Mouse (Mus musculus) Patski (cell line): Measurements from ENCODE around the gene Kcnk13. TPM values are rescaled to one million over a fixed set of nuclear protein-coding genes. Genes with fewer than 3 reads are reported as not detected.

Experiments
- ATAC-seq: fragments of 100-300 bp; one replicate; pipeline ENCODE4 v1.8.0; 2021
- CTCF ChIA-PET: fragments of 350-600 bp; sonication (Branson Sonifier 250); formaldehyde crosslinking; loops from one replicate; lab custom pipeline; 2022; ENCODE audit warnings: inconsistent platforms; lab: Charles Lee
- POLR2A ChIA-PET: fragments of 350-600 bp; sonication (Branson Sonifier 250); formaldehyde crosslinking; loops from one replicate; lab custom pipeline; 2022; ENCODE audit warnings: antibody characterized with exemption, inconsistent platforms; lab: Charles Lee
- DNase-seq: peaks from one replicate; pipeline ENCODE4 v3.0.0-alpha.2; 2011; ENCODE audit warnings: low read depth, low spot score
- H3K27me3 ChIP-seq: fragments of 371-371 bp; one replicate; pipeline ENCODE4 v1.5.1; 2021
- CTCF ChIP-seq: fragments of 100-300 bp; IDR thresholded peaks from one replicate; pipeline ENCODE4 v1.5.1; 2021
- in situ Hi-C: fragments of 300-500 bp; cut with MboI; formaldehyde crosslinking; loops from 3 replicates; pipeline ENCODE4 v1.11.1; 2018; ENCODE audit warnings: low pct_unique_long_range_greater_than_20kb, mixed read lengths
- polyA plus RNA-seq: library from polyadenylated mRNA; unstranded; gene quantifications from one replicate; pipeline ENCODE4 v1.2.3, GENCODE M21; 2021

Gene Kcnk13
- polyA plus RNA-seq, 1 experiment from 2014 or later, result not detected

- ChIA-PET CTCF (no interaction called here), POLR2A (no interaction called here)
- no peak for TF ChIP-seq CTCF
- ATAC-seq, result no peak
- peaks cover 60% of the 10 kb centered on the region for H3K27me3 ChIP-seq
- DNase-seq, result no peak
- in situ Hi-C loops, result no loop called here
Observed at GRCm38 (mm10) chr12:99988144-99988543, 23.8 kb downstream of the Kcnk13 start.

GRCm38 (mm10) chr12:99992362-99992862 lies 28.1 kb downstream of the Kcnk13 start:
- ATAC-seq (no peak), DNase-seq (no peak)
- TF ChIP-seq CTCF, result no peak
- ChIA-PET CTCF (no interaction called here), POLR2A (no interaction called here)
- in situ Hi-C loops, result no loop called here
- H3K27me3 ChIP-seq, result peaks cover 53% of the 10 kb centered on the region

- ATAC-seq (no peak), DNase-seq (no peak)
- TF ChIP-seq CTCF, result no peak
- peaks cover 57% of the 10 kb centered on the region for H3K27me3 ChIP-seq
- in situ Hi-C loops, result no loop called here
- ChIA-PET CTCF (no interaction called here), POLR2A (no interaction called here)
Observed at GRCm38 (mm10) chr12:99993146-99993890, 29.0 kb downstream of the Kcnk13 start.

DNA sequence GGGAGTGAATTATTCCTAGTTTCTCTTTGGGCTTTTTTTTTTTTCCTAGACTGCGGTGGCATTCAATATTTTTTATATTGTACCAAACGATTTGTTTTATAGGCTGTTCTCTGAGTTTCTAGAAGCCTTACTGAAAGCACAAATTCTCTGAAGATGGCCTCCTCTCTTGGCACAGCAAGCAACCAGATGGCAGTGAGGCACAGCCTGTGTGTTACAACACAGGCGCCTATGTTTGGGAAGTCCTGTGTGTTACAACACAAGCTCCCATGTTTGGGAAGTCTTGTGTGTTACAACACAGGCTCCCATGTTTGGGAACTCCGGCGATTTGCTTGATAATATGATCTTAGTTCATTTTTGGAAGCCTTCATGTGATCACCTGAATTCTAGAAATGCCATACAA lies 31.7 kb downstream of the Kcnk13 start:
- ATAC-seq (no peak), DNase-seq (no peak)
- ChIA-PET POLR2A (no interaction called here), CTCF (no interaction called here)
- in situ Hi-C loops, result no loop called here
- no peak for TF ChIP-seq CTCF
- peaks cover 57% of the 10 kb centered on the region for H3K27me3 ChIP-seq

GRCm38 (mm10) chr12:99999726-100000125 lies 35.4 kb downstream of the Kcnk13 start:
- ChIA-PET CTCF (no interaction called here), POLR2A (no interaction called here)
- H3K27me3 ChIP-seq, result peaks cover 52% of the 10 kb centered on the region
- in situ Hi-C loops, result no loop called here
- no peak for DNase-seq
- ATAC-seq, result no peak
- TF ChIP-seq CTCF, result no peak

GRCm38 (mm10) chr12:100000381-100000780 lies 36.1 kb downstream of the Kcnk13 start:
- in situ Hi-C loops, result no loop called here
- no peak for DNase-seq
- POLR2A ChIA-PET, result no interaction called here
- H3K27me3 ChIP-seq, result peaks cover 49% of the 10 kb centered on the region
- no peak for ATAC-seq
- no peak for TF ChIP-seq CTCF
- CTCF ChIA-PET, result no interaction called here

DNA sequence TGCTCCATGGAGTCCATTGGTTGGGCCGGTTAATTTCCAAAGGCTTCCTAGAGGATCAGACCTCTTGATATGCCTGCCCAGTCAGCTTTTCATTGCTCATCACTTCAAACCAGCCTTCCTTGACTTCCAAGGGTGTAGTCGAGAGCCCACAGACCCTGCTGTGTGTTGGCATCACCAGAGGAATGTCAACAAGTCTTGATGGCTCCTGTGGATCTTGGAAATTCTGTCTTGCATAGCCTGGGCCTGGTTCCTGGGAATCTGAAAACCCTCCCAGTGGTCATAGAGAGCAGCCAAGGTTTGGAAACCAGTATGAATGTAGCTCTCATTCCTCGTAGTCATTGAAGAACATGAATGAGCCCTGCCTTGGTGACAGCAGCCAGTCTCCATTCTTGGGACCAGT lies 36.9 kb downstream of the Kcnk13 start:
- POLR2A ChIA-PET, result no interaction called here
- DNase-seq, result no peak
- no peak for TF ChIP-seq CTCF
- ATAC-seq, result no peak
- CTCF ChIA-PET, result no interaction called here
- in situ Hi-C loops, result no loop called here
- H3K27me3 ChIP-seq, result peaks cover 49% of the 10 kb centered on the region

DNA sequence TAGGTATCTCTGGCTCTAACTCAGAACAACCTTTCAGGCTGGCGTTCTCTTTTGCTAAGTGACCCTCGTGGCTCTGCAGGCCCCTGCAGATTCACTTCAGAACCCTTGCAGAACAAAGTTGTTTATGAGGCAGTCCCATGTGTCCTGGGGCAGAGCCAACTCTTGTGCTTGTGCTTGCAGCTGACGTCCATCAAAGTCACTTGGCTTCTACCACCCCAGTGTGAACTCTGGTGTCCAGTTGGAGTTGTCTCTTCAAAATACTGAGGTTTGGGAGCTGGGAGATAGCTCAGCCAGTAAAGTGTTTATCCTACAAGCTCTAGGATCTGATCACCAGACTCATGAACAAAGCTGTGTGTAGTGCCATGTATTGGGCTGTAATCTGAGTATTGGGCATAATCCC lies 37.6 kb downstream of the Kcnk13 start:
- TF ChIP-seq CTCF, result no peak
- DNase-seq, result no peak
- CTCF ChIA-PET, result no interaction called here
- peaks cover 47% of the 10 kb centered on the region for H3K27me3 ChIP-seq
- no peak for ATAC-seq
- in situ Hi-C loops, result no loop called here
- POLR2A ChIA-PET, result no interaction called here

- TF ChIP-seq CTCF, result no peak
- H3K27me3 ChIP-seq, result peaks cover 40% of the 10 kb centered on the region
- CTCF ChIA-PET, result no interaction called here
- in situ Hi-C loops, result no loop called here
- no peak for ATAC-seq
- POLR2A ChIA-PET, result interaction anchor here (0.6 kb wide), 1 partner anchor 13 kb away, joined by 3 read pairs; no protein-coding TSS in a partner anchor
- DNase-seq, result no peak
Observed at GRCm38 (mm10) chr12:100002914-100003587, 38.8 kb downstream of the Kcnk13 start.

DNA sequence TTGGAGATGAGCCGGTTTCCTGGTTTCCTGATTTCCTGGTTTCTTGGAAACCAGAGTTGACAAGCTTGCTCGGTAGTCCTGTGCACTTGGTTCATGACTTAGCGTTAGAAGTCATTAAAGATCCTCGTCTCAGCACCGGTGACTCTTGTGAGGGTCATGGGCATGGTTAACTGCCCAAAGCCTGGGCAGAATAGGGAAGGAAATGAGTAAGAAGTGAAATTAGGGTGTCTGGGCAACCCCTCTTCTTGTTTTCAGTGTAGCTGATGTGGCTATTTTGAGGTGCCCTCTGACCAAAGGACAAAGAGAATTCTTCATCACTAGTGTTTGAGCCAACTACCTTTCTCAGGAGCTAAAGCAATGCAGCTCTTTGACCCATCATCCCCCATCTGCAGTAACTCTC lies 41.0 kb downstream of the Kcnk13 start:
- in situ Hi-C loops, result no loop called here
- H3K27me3 ChIP-seq, result peaks cover 25% of the 10 kb centered on the region
- DNase-seq (no peak), ATAC-seq (no peak)
- TF ChIP-seq CTCF, result no peak
- ChIA-PET CTCF (no interaction called here), POLR2A (no interaction called here)

GRCm38 (mm10) chr12:100006681-100007080 lies 42.4 kb downstream of the Kcnk13 start:
- ChIA-PET CTCF (no interaction called here), POLR2A (no interaction called here)
- peaks cover 19% of the 10 kb centered on the region for H3K27me3 ChIP-seq
- DNase-seq (no peak), ATAC-seq (no peak)
- in situ Hi-C loops, result no loop called here
- no peak for TF ChIP-seq CTCF
